Mouse (Mus musculus) midbrain, embryonic 11.5 days (tissue): Measurements from ENCODE around the gene Hoxc8. TPM values are rescaled to one million over a fixed set of nuclear protein-coding genes. Genes with fewer than 3 reads are reported as not detected.

Experiments used
- ATAC-seq: fragments of 200-750 bp; cut with Nextera tagmentation; 2 replicates; pipeline ENCODE4 v1.8.0; 2017; ENCODE audit warnings: moderate TSS enrichment, moderate library complexity; ENCODE audit not compliant: low FRiP score
- DNase-seq: peaks from one replicate; pipeline ENCODE4 v3.0.0; 2015; ENCODE audit warnings: low spot score; ENCODE audit errors: missing footprints
- H3K27ac ChIP-seq: fragments of 300-500 bp; sonication (generic); 2 replicates; pipeline ENCODE4 v1.5.1; 2014; ENCODE audit warnings: low read depth, low read length
- H3K27me3 ChIP-seq: fragments of 300-500 bp; sonication (generic); 2 replicates; pipeline ENCODE4 v1.6.1; 2014; ENCODE audit warnings: mild to moderate bottlenecking, low read length, moderate library complexity, mixed read lengths; ENCODE audit not compliant: control insufficient read depth, insufficient read depth
- H3K36me3 ChIP-seq: fragments of 300-500 bp; sonication (generic); 2 replicates; pipeline ENCODE4 v1.6.1; 2014; ENCODE audit warnings: mild to moderate bottlenecking, low read length, moderate library complexity, mixed read lengths; ENCODE audit not compliant: control insufficient read depth, insufficient read depth
- H3K4me1 ChIP-seq: fragments of 300-500 bp; sonication (generic); 2 replicates; pipeline ENCODE4 v1.6.1; 2014; ENCODE audit warnings: low read length; ENCODE audit not compliant: control insufficient read depth, insufficient read depth
- H3K4me2 ChIP-seq: fragments of 300-500 bp; sonication (generic); 2 replicates; pipeline ENCODE4 v1.6.1; 2014; ENCODE audit warnings: mild to moderate bottlenecking, moderate library complexity
- H3K4me3 ChIP-seq: fragments of 300-500 bp; sonication (generic); 2 replicates; pipeline ENCODE4 v1.5.1; 2014; ENCODE audit warnings: low read depth, low read length
- H3K9ac ChIP-seq: fragments of 300-500 bp; sonication (generic); 2 replicates; pipeline ENCODE4 v1.6.1; 2014; ENCODE audit warnings: low read length
- H3K9me3 ChIP-seq: fragments of 300-500 bp; sonication (generic); 2 replicates; pipeline ENCODE4 v1.6.1; 2016; ENCODE audit warnings: low read length; ENCODE audit not compliant: control insufficient read depth
- WGBS: fragments of 180-500 bp; shearing (Covaris S2); extraction: QIAGEN DNeasy Blood & Tissue Kit; methylation state at CpG from one replicate; pipeline ENCODE4 v1.1.7; 2014; 5-methylcytosine and 5-hydroxymethylcytosine counted together
- polyA plus RNA-seq: library from polyadenylated mRNA; unstranded; fragments of >200 nt; fragmentation: Nextera tagmentation; extraction: Ambion mirVana; gene quantifications from 2 replicates; pipeline ENCODE4 v1.2.1, GENCODE M21; 2014

Gene Hoxc8
- polyA plus RNA-seq, 1 experiment from 2014 or later: not detected

DNA sequence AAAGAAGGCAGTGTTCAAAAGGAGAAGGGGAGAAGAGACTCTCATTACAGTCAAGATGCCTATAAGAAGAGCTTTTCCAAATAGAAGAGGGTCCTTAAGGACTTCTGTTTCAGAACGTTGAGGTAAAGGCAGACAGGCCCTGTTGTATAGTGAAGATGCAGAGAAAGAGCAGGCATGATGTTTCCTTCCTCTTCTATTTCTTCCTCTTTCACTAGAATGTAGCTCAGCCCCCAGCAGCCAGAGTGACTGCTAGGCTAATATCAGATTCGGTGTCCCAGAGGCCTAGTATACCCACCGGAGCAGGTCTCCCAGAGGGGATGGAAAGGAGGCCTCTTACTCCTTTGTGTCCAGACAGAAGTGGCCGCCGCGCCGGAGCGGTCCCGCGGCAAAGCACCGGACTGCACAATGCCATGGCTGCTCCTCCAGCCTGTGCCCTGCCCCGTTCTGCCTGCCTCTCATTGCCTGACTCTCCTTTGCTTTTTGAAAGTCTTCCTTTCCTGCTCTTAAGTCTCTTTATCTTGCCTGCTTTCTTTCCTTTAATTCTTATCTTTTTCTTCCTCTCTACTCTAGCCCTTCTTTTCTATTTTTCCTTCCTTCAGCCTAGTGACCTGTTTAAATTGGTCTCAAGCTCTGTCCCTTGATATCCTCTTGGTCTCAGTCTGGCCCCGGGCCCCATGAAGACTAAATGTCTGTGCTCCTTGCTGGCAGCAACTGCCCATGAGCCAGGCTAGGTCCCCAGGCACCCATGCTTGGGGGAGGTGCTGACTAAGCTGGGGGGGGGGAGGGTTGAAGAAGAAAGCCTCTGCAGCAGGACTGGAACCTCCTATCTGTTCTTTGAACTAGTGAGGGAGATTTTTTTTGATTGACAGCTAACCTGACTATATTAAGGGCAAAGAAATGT lies 11.5 kb upstream of the Hoxc8 start:
- 3% methylated on average over 13 of the region's 13 CpGs for WGBS
- Histone ChIP-seq H3K4me3 (no peak overlapping the region), H3K27me3 (peaks cover 98% of the 10 kb centered on the region), H3K27ac (no peak overlapping the region), H3K4me2 (no peak overlapping the region), H3K36me3 (no peaks in the 10 kb centered on the region), H3K9me3 (no peaks in the 10 kb centered on the region), H3K4me1 (peaks cover 5% of the 10 kb centered on the region; the same call in 1 of the 2 replicates), H3K9ac (no peak overlapping the region)
- DNase-seq (no peak), ATAC-seq (no peak)

DNA sequence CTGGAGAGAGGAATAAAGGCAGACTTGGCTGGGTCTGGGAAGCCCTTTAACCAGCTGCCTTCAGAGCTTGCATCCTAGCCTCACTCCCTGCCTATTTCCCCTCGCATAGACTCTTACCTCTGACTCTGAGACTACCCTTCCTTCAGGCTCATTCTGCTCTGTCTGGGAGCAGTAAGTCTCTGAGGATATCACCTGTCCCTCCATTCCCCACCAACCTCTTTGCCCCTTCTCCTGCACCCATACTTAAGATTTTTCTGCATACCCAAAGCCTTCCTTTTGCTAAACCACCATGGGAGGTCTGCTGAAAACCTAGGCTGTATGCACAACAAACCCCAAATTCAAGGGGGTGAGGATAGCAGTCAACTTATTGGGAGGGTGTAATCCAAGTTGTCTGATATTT lies 10.5 kb upstream of the Hoxc8 start:
- peaks cover 99% of the 10 kb centered on the region for H3K27me3 ChIP-seq
- peaks cover 5% of the 10 kb centered on the region; the same call in 1 of the 2 replicates for H3K4me1 ChIP-seq
- H3K36me3 ChIP-seq: no peaks in the 10 kb centered on the region
- DNase-seq: peak; percentile 94
- no peak overlapping the region for H3K9ac ChIP-seq
- no peak overlapping the region for H3K4me3 ChIP-seq
- 0% methylated on average over 1 of the region's 1 CpGs for WGBS
- no peak overlapping the region for H3K4me2 ChIP-seq
- no peak for ATAC-seq
- H3K27ac ChIP-seq: no peak overlapping the region
- no peaks in the 10 kb centered on the region for H3K9me3 ChIP-seq

- Histone ChIP-seq H3K4me3 (no peak overlapping the region), H3K9me3 (no peaks in the 10 kb centered on the region), H3K9ac (no peak overlapping the region), H3K4me1 (peaks cover 5% of the 10 kb centered on the region; the same call in 1 of the 2 replicates), H3K36me3 (no peaks in the 10 kb centered on the region), H3K27ac (no peak overlapping the region), H3K4me2 (no peak overlapping the region), H3K27me3 (peaks cover 99% of the 10 kb centered on the region)
- DNase-seq: peak; percentile 94
- WGBS: 3% methylated on average over 11 of the region's 11 CpGs
- ATAC-seq: no peak
Observed at GRCm38 (mm10) chr15:102980352-102980751, 10.1 kb upstream of the Hoxc8 start.

DNA sequence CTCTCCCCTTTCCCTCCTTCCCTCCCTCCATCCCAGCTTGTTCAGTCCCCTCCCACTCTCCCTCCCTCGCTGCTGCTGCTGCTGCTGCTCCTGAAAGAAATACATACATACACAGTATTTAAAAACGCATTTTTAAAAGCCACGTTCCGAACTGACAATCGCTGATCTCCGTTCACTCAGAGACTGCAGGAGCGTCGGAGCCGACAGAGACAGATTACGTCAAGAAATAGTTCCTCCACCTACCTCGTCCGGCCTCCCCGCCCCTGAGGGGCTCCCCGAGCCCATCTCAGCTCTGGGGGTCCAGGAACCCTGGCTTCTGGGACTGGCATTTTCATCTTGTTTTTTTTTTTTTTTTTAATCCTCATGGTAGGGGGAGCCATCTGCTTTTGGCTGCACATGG lies 9.5 kb upstream of the Hoxc8 start:
- H3K4me2 ChIP-seq: peak overlapping the region; percentile 35; the same call in 1 of the 2 replicates
- peaks cover 99% of the 10 kb centered on the region for H3K27me3 ChIP-seq
- H3K27ac ChIP-seq: no peak overlapping the region
- peaks cover 5% of the 10 kb centered on the region; the same call in 1 of the 2 replicates for H3K4me1 ChIP-seq
- no peak overlapping the region for H3K9ac ChIP-seq
- DNase-seq: no peak
- no peak for ATAC-seq
- H3K9me3 ChIP-seq: no peaks in the 10 kb centered on the region
- under 1% methylated on average over 14 of the region's 14 CpGs for WGBS
- peak overlapping the region; percentile 8; the same call in 1 of the 2 replicates for H3K4me3 ChIP-seq
- H3K36me3 ChIP-seq: no peaks in the 10 kb centered on the region

GRCm38 (mm10) chr15:102981379-102982288 lies 8.8 kb upstream of the Hoxc8 start:
- DNase-seq: peak; percentile 97
- H3K4me3 ChIP-seq: peak overlapping the region; percentile 8
- H3K36me3 ChIP-seq: no peaks in the 10 kb centered on the region
- H3K27me3 ChIP-seq: peaks cover 100% of the 10 kb centered on the region
- H3K9me3 ChIP-seq: no peaks in the 10 kb centered on the region
- H3K4me1 ChIP-seq: peaks cover 5% of the 10 kb centered on the region; the same call in 1 of the 2 replicates
- H3K27ac ChIP-seq: no peak overlapping the region
- no peak overlapping the region for H3K9ac ChIP-seq
- under 1% methylated on average over 86 of the region's 88 CpGs for WGBS
- peak overlapping the region; percentile 35 for H3K4me2 ChIP-seq
- 0 out of 2 replicates have a peak, but pooled peaks have one; percentile 30 for ATAC-seq

DNA sequence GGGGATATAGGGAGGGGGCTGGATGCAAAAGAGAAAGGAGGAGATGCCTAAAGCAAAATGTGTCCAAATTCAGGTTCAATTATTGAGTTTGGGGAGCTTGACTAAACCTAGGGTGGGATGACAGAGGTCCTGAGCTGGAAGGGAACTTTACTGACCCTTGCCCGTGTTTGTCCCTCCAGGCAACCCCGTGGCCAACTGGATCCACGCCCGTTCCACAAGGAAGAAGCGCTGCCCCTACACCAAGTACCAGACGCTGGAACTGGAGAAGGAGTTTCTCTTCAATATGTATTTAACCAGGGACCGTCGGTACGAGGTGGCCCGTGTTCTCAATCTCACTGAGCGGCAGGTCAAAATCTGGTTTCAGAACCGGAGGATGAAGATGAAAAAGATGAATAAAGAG lies 6.7 kb upstream of the Hoxc8 start:
- under 1% methylated on average over 12 of the region's 12 CpGs for WGBS
- no peak overlapping the region for H3K4me2 ChIP-seq
- no peaks in the 10 kb centered on the region for H3K36me3 ChIP-seq
- peaks cover 5% of the 10 kb centered on the region; the same call in 1 of the 2 replicates for H3K4me1 ChIP-seq
- ATAC-seq (no peak), DNase-seq (no peak)
- no peak overlapping the region for H3K27ac ChIP-seq
- H3K9ac ChIP-seq: no peak overlapping the region
- peaks cover 100% of the 10 kb centered on the region for H3K27me3 ChIP-seq
- no peak overlapping the region for H3K4me3 ChIP-seq
- H3K9me3 ChIP-seq: no peaks in the 10 kb centered on the region

GRCm38 (mm10) chr15:102984521-102984920 lies 5.9 kb upstream of the Hoxc8 start:
- WGBS: 0% methylated on average over 10 of the region's 10 CpGs
- no peaks in the 10 kb centered on the region for H3K9me3 ChIP-seq
- DNase-seq (no peak), ATAC-seq (no peak)
- H3K4me1 ChIP-seq: peaks cover 5% of the 10 kb centered on the region; the same call in 1 of the 2 replicates
- H3K9ac ChIP-seq: no peak overlapping the region
- H3K27ac ChIP-seq: no peak overlapping the region
- no peak overlapping the region for H3K4me3 ChIP-seq
- peaks cover 100% of the 10 kb centered on the region for H3K27me3 ChIP-seq
- H3K36me3 ChIP-seq: no peaks in the 10 kb centered on the region
- no peak overlapping the region for H3K4me2 ChIP-seq

DNA sequence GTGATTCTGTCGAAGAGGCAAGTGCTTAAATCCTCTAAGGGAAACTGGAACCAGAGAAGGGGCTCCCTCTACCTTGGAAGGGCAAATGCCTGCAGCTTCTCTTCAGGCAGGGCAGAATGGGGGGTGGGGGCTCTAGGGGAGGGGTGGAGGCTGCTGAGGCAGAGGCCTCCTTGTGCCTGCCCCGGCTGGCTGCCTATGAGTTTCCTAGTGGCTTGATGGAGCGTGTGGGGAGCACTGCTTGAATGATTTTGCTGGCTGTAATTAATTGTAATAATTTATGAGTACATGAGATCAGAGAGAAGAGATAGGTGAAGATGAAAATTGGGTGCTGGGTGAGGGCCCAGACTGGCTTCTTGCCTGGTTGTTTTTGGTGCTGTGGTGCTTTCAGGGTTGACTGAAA lies 5.5 kb upstream of the Hoxc8 start:
- DNase-seq (no peak), ATAC-seq (no peak)
- Histone ChIP-seq H3K36me3 (no peaks in the 10 kb centered on the region), H3K4me1 (peaks cover 5% of the 10 kb centered on the region; the same call in 1 of the 2 replicates), H3K27ac (no peak overlapping the region), H3K9ac (no peak overlapping the region), H3K9me3 (no peaks in the 10 kb centered on the region), H3K27me3 (peaks cover 100% of the 10 kb centered on the region), H3K4me2 (no peak overlapping the region), H3K4me3 (no peak overlapping the region)
- 1% methylated on average over 3 of the region's 3 CpGs for WGBS
